Mouse (Mus musculus) kidney, embryonic 16.5 days (tissue): ENCODE results near the gene Crhr2. TPM values are rescaled to one million over a fixed set of nuclear protein-coding genes. Genes with fewer than 3 reads are reported as not detected.

Source experiments
- ATAC-seq: fragments of 200-750 bp; cut with Nextera tagmentation; 2 replicates; pipeline ENCODE4 v1.8.0; 2017; ENCODE audit warnings: moderate TSS enrichment; ENCODE audit not compliant: low FRiP score, low TSS enrichment
- H3K27ac ChIP-seq: fragments of 300-500 bp; sonication (generic); 2 replicates; pipeline ENCODE4 v1.5.1; 2014; ENCODE audit warnings: low read length
- H3K27me3 ChIP-seq: fragments of 300-500 bp; sonication (generic); 2 replicates; pipeline ENCODE4 v1.6.1; 2014; ENCODE audit warnings: low read length, control low read depth, mixed read lengths; ENCODE audit not compliant: insufficient read depth
- H3K36me3 ChIP-seq: fragments of 300-500 bp; sonication (generic); 2 replicates; pipeline ENCODE4 v1.6.1; 2014; ENCODE audit warnings: low read length, control low read depth, mixed read lengths; ENCODE audit not compliant: insufficient read depth
- H3K4me1 ChIP-seq: fragments of 300-500 bp; sonication (generic); 2 replicates; pipeline ENCODE4 v1.6.1; 2014; ENCODE audit warnings: low read length, control low read depth, mixed read lengths; ENCODE audit not compliant: insufficient read depth
- H3K4me2 ChIP-seq: fragments of 300-500 bp; sonication (generic); replicated peaks from 2 replicates; pipeline ENCODE4 v1.6.1; 2014; ENCODE audit warnings: low read depth, low read length
- H3K4me3 ChIP-seq: fragments of 300-500 bp; sonication (generic); 2 replicates; pipeline ENCODE4 v1.5.1; 2014; ENCODE audit warnings: mild to moderate bottlenecking, low read length
- H3K9ac ChIP-seq: fragments of 300-500 bp; sonication (generic); replicated peaks from 2 replicates; pipeline ENCODE4 v1.6.1; 2014; ENCODE audit warnings: low read length
- H3K9me3 ChIP-seq: fragments of 300-500 bp; sonication (generic); 2 replicates; pipeline ENCODE4 v1.6.1; 2016; ENCODE audit warnings: low read length, control low read depth
- WGBS: fragments of 180-500 bp; shearing (Covaris S2); extraction: QIAGEN DNeasy Blood & Tissue Kit; methylation state at CpG from one replicate; pipeline ENCODE4 v1.1.7; 2014; 5-methylcytosine and 5-hydroxymethylcytosine counted together
- polyA plus RNA-seq: library from polyadenylated mRNA; unstranded; fragments of >200 nt; fragmentation: Nextera tagmentation; extraction: Ambion mirVana; gene quantifications from 2 replicates; pipeline ENCODE4 v1.2.1, GENCODE M21; 2015

The Crhr2 gene
- polyA plus RNA-seq, 1 experiment from 2014 or later, result 0.11 TPM

DNA sequence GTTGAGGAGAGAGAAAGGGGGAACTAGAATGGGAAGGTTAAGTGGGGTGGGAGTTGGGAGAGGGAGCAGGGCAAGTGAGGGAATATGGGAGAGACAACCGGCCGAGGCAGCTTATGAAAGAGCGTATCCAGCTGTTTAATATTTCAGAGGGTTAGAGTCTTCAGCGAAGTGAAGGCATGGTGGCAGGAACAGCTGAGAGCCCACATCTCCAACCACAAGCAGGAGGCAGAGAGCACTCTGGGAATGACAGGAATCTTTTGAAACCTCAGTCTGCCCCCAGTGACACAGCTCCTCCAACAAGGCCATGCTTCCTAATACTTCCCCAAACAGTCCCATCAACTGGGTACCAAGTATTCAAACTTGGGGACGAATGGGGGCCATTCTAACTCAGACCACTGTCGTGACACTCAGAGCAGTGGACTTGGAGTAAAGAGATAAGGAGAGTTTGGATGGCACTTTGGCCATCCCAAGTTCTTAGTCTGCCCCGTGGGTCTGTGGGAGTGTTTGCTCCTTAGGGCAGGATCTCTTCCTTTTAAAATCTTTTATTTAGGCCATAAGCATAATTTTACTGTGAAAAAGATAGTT lies 72.5 kb downstream of the Crhr2 start:
- WGBS, result 93% methylated on average over 7 of the region's 7 CpGs
- Histone ChIP-seq H3K4me1 (no peaks in the 10 kb centered on the region), H3K4me2 (no peak overlapping the region), H3K9ac (no peak overlapping the region), H3K27me3 (no peaks in the 10 kb centered on the region), H3K36me3 (peaks cover 62% of the 10 kb centered on the region), H3K4me3 (no peak overlapping the region), H3K27ac (no peak overlapping the region), H3K9me3 (no peaks in the 10 kb centered on the region)
- no peak for ATAC-seq

DNA sequence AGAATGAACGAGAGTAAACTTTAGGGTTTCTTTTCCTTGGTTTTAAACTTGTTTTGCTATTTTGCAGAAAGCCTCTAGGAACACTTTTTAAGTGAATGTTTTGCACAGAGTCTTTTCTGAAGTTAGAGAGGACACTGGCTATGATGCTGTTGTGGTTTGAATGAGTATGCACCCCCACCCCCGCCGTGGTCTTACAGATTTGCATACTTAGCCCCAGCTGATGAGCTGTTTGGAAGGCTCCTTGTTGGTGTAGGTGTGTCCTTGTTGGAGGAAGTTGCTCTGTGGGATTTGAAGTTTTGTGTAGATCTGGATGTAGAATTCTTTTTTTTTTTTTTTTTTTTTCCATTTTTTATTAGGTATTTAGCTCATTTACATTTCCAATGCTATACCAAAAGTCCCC lies 75.4 kb downstream of the Crhr2 start:
- no peak overlapping the region for H3K4me3 ChIP-seq
- peaks cover 71% of the 10 kb centered on the region for H3K36me3 ChIP-seq
- WGBS, result 89% methylated on average over 3 of the region's 3 CpGs
- no peak overlapping the region for H3K9ac ChIP-seq
- H3K9me3 ChIP-seq, result no peaks in the 10 kb centered on the region
- no peaks in the 10 kb centered on the region for H3K27me3 ChIP-seq
- H3K27ac ChIP-seq, result no peak overlapping the region
- no peak overlapping the region for H3K4me2 ChIP-seq
- H3K4me1 ChIP-seq, result no peaks in the 10 kb centered on the region
- ATAC-seq, result no peak

- Histone ChIP-seq H3K4me2 (no peak overlapping the region), H3K4me1 (no peaks in the 10 kb centered on the region), H3K4me3 (no peak overlapping the region), H3K9me3 (no peaks in the 10 kb centered on the region), H3K27ac (no peak overlapping the region), H3K36me3 (peaks cover 75% of the 10 kb centered on the region), H3K27me3 (no peaks in the 10 kb centered on the region), H3K9ac (no peak overlapping the region)
- no peak for ATAC-seq
- 83% methylated on average over 4 of the region's 4 CpGs for WGBS
These were observed 78.3 kb downstream of the Crhr2 start for GRCm38 (mm10) chr6:55054491-55054890.

DNA sequence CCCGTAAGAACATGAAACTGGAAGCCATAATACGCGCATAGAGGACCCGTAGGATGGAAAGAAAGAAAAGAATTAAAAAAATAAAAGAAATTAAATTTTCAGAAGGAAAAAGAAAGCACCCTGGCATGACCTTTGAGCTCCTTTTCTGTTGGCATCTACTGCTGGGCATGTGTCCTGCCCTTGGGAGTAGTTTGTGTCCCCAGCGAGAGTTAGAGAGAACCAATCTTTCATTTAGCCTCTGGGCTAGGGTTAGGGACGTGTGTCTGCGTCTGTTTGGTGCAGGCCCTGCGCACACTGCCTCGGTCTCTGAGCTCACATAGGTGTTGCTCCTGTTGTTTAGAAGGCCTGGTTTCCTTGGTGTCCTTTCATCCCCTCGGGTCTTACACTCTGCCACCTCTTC lies 83.6 kb downstream of the Crhr2 start:
- no peaks in the 10 kb centered on the region for H3K9me3 ChIP-seq
- H3K4me1 ChIP-seq, result no peaks in the 10 kb centered on the region
- no peak overlapping the region for H3K27ac ChIP-seq
- peaks cover 45% of the 10 kb centered on the region for H3K36me3 ChIP-seq
- no peak for ATAC-seq
- no peak overlapping the region for H3K4me2 ChIP-seq
- no peak overlapping the region for H3K4me3 ChIP-seq
- 90% methylated on average over 10 of the region's 10 CpGs for WGBS
- no peak overlapping the region for H3K9ac ChIP-seq
- H3K27me3 ChIP-seq, result no peaks in the 10 kb centered on the region

- Histone ChIP-seq H3K9me3 (no peaks in the 10 kb centered on the region), H3K9ac (no peak overlapping the region), H3K4me2 (no peak overlapping the region), H3K4me1 (0 out of 2 replicates have a peak, but pooled peaks cover 10% of the 10 kb centered on the region), H3K4me3 (no peak overlapping the region), H3K36me3 (peaks cover 17% of the 10 kb centered on the region), H3K27me3 (no peaks in the 10 kb centered on the region), H3K27ac (no peak overlapping the region)
- WGBS, result 63% methylated on average over 1 of the region's 1 CpGs
- no peak for ATAC-seq
These were observed 87.5 kb downstream of the Crhr2 start for GRCm38 (mm10) chr6:55045326-55045725.

- Histone ChIP-seq H3K4me3 (no peak overlapping the region), H3K9me3 (no peaks in the 10 kb centered on the region), H3K9ac (no peak overlapping the region), H3K27me3 (no peaks in the 10 kb centered on the region), H3K4me1 (peaks cover 10% of the 10 kb centered on the region; the same call in 1 of the 2 replicates), H3K36me3 (peaks cover 10% of the 10 kb centered on the region; the same call in 1 of the 2 replicates), H3K27ac (no peak overlapping the region), H3K4me2 (no peak overlapping the region)
- no peak for ATAC-seq
- 80% methylated on average over 5 of the region's 5 CpGs for WGBS
These were observed 88.3 kb downstream of the Crhr2 start for GRCm38 (mm10) chr6:55044542-55044941.

DNA sequence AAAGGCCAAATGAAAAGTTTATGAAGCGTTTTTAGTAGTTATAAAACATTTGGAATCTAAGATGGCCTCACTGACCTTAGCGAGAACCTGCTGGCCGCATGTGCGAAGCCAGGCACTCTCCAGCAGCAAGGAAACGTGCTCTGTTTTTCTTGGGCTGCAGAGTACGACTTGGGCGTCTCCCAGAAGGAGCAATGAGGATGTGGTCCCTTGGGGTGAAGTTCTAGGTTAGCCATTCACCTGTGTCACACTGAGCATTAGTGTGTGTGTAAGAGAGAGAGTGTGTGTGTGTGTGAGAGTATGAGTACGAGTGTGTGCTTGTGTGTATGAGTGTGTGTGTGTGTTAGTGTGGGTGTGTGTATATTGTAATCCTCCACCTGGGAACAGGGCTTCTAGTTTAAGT lies 89.6 kb downstream of the Crhr2 start:
- ATAC-seq, result no peak
- no peak overlapping the region for H3K4me2 ChIP-seq

More for the DNA sequence above, 89.6 kb downstream of the Crhr2 start:
- H3K4me1 ChIP-seq, result peaks cover 16% of the 10 kb centered on the region
- no peaks in the 10 kb centered on the region for H3K9me3 ChIP-seq
- peaks cover 5% of the 10 kb centered on the region; the same call in 1 of the 2 replicates for H3K36me3 ChIP-seq
- no peak overlapping the region for H3K4me3 ChIP-seq
- H3K27ac ChIP-seq, result no peak overlapping the region
- no peak overlapping the region for H3K9ac ChIP-seq
- WGBS, result 44% methylated on average over 8 of the region's 8 CpGs
- no peaks in the 10 kb centered on the region for H3K27me3 ChIP-seq

Other genes with a start within 250 kb of the Crhr2 start
- 4.8 and 6.4 TPM in 2 replicates for gene Nod1, start 160.4 kb downstream of the Crhr2 start, polyA plus RNA-seq
- gene Ggct, start 140.1 kb downstream of the Crhr2 start, polyA plus RNA-seq, result 7.9 and 9.8 TPM in 2 replicates
- gene Gars, start 95.0 kb downstream of the Crhr2 start, polyA plus RNA-seq, result 144 and 145 TPM in 2 replicates
- gene Inmt, start 42.0 kb upstream of the Crhr2 start, polyA plus RNA-seq, result 11.2 and 13.8 TPM in 2 replicates
- gene Mindy4, start 70.4 kb upstream of the Crhr2 start, polyA plus RNA-seq, result 17.0 and 19.3 TPM in 2 replicates
- 50.8 and 69.9 TPM in 2 replicates for gene Aqp1, start 203.4 kb upstream of the Crhr2 start, polyA plus RNA-seq
- 0.17 and 0.18 TPM in 2 replicates for gene Ghrhr, start 243.3 kb upstream of the Crhr2 start, polyA plus RNA-seq